ENCODE assay signal across 8 mouse cellular contexts in the genomic region with DNA sequence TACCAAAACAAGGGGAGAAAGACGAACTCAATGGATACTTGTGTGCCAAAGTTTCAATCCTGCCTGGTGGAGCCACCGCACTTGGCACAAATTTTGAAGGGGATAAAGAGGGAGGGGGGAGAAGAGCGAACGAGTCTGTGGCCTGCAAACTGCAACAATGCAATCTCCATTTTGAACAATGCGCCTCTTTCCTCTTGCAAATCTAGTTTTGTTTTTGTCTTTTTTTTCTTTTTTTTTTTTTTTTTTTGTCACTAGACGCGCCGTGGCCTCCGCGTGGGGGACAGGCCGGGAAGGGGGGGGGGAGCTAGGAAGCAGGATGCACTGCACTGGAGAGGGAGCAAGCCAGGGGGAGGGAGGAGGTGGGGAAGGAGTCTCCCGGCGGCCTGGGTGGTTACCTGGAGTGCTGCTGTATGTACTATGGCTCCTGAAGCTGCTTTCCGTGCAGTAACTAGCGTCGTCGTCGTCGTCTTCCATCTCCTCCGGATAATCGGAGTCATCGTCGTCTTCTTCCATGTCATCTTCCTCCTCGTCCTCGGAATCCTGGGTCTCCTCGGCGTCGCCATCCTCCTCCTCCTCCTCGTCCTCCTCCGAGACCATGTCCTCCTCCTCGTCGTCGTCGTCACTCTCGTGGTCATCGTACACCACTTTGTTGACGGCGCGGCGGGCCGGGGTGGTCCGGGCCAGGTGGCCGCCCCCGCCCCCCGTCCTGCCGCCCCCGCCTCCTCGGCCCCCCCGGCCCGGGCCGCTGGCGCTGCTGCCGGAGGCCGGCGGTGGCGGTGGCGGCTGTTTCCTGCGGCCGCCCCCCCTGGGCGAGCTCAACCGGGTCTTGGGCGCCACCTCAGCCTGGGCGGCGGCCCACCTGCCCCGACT. TPM values are rescaled to one million over a fixed set of nuclear protein-coding genes. Genes with fewer than 3 reads are reported as not detected.
A peak's percentile ranks its signal among the peaks of the same experiment; 100 is the strongest.
DNase-seq lines count a peak whose midpoint lies in the region; ATAC-seq and TF ChIP-seq lines count a peak whose summit lies in the region.

No protein-coding gene starts in this region.

- peak overlapping the region; percentile 80 for H3K4me2 ChIP-seq in forebrain, embryonic 15.5 days (replicated peaks)

- H3K27ac ChIP-seq in ES-E14 (ENCODE audit: insufficient read depth, low read depth, low read length, poor library complexity, severe bottlenecking), result peak overlapping the region; percentile 89
- peak overlapping the region; percentile 96 for H3K27ac ChIP-seq in forebrain, embryonic 15.5 days (replicated peaks)

- peak overlapping the region; percentile 85 for H3K9ac ChIP-seq in ES-E14 (ENCODE audit: insufficient read depth, low read depth, low read length, poor library complexity, severe bottlenecking)
- peak overlapping the region; percentile 93 for H3K9ac ChIP-seq in forebrain, embryonic 15.5 days (replicated peaks)

- intact Hi-C loops in heart, postnatal 25 days (cut with DNase I), result no loop called here

- ATAC-seq in forebrain, embryonic 15.5 days (replicated peaks), result peak; percentile 33; the same call in 1 of the 2 replicates

- no peaks in the 10 kb centered on the region for H3K36me3 ChIP-seq in ES-E14 (ENCODE audit: control insufficient read depth, insufficient read depth, low read length, poor library complexity, severe bottlenecking)
- H3K36me3 ChIP-seq in forebrain, embryonic 15.5 days, result no peaks in the 10 kb centered on the region

- DNase-seq in ES-E14 (ENCODE audit: low read depth, low spot score), result no peak
- DNase-seq in cerebellum, adult 11-12 months, result peak; percentile 79
- DNase-seq in heart, postnatal 25 days (ENCODE audit: low spot score), result peak; percentile 48
- DNase-seq in layer of hippocampus, postnatal 10 days (ENCODE audit: low spot score in 2 of 2), result peak; percentile 50 to 61
- peak; percentile 78 for DNase-seq in lung, postnatal 10 days
- peak; percentile 39 for DNase-seq in ovary, postnatal 14 days (ENCODE audit: low spot score)
- DNase-seq in thymus, postnatal 14 days, result peak; percentile 76

- under 1% methylated on average over 45 of the region's 65 CpGs for WGBS in forebrain, embryonic 15.5 days

- peak overlapping the region; percentile 86 to 91 for H3K4me3 ChIP-seq in ES-E14 (ENCODE audit: insufficient read depth in 1 of 2, low read depth in 1 of 2, low read length in 2 of 2, poor library complexity in 1 of 2, severe bottlenecking in 1 of 2)
- H3K4me3 ChIP-seq in forebrain, embryonic 15.5 days, result peak overlapping the region; percentile 72

- no peaks in the 10 kb centered on the region for H3K27me3 ChIP-seq in forebrain, embryonic 15.5 days

- H3K9me3 ChIP-seq in ES-E14 (ENCODE audit: control insufficient read depth, insufficient read depth, low read depth, low read length), result no peaks in the 10 kb centered on the region
- H3K9me3 ChIP-seq in forebrain, embryonic 15.5 days, result no peaks in the 10 kb centered on the region

- H3K4me1 ChIP-seq in ES-E14 (ENCODE audit: control insufficient read depth in 2 of 2, insufficient read depth in 2 of 2, low read length in 2 of 2, poor library complexity in 1 of 2), result peaks cover 2 to 5% of the 10 kb centered on the region in 2 experiments; a peak in 2 of 4 replicates
- peaks cover 31% of the 10 kb centered on the region for H3K4me1 ChIP-seq in forebrain, embryonic 15.5 days

- in situ Hi-C loops in ES-E14 (cut with MboI; ENCODE audit: low sequenced_read_pairs in 2 of 2, unreplicated experiment in 2 of 2), result no loop called here

TF ChIP-seq in ES-E14, 5 proteins besides CTCF, POLR2A, EP300 and RAD21:
- peak; percentile 63; the same call in 1 of the 2 replicates for TF ChIP-seq ZNF384 (IDR thresholded peaks at IDR 0.05; ENCODE audit: low read depth, low read length)
- 0 out of 2 replicates have a peak, but pooled peaks have one; percentile 19 for TF ChIP-seq HCFC1 (IDR thresholded peaks at IDR 0.05; ENCODE audit: borderline replicate concordance, insufficient read depth, low read length)
- TF ChIP-seq MAFK (IDR thresholded peaks at IDR 0.05; ENCODE audit: insufficient read depth, low read depth, low read length), result no peak
- TF ChIP-seq CHD2 (IDR thresholded peaks at IDR 0.05; ENCODE audit: low read depth, low read length), result no peak

RNA-seq across cellular contexts. Expression of gene Bptf, which starts 0.8 kb away (rescaled TPM):
- 81.3 and 86.4 TPM in 2 replicates for total RNA-seq in ES-E14 (2012; rRNA removed)
- polyA plus RNA-seq in forebrain, embryonic 15.5 days (2015; fragmentation: Nextera tagmentation; extraction: Ambion mirVana), result 37.1 and 38.0 TPM in 2 replicates
- 10 to 100 TPM; 27.1 to 31.8 TPM for total RNA-seq in heart, postnatal 25 days (2021)
- 10 to 100 TPM; 66.8 to 68.4 TPM for total RNA-seq in layer of hippocampus, postnatal 10 days (2021)

RNA-seq across cellular contexts. Expression of gene Nol11, which starts 58.1 kb away (rescaled TPM):
- total RNA-seq in ES-E14 (2012; rRNA removed), result 77.0 and 90.4 TPM in 2 replicates
- 53.9 and 55.4 TPM in 2 replicates for polyA plus RNA-seq in forebrain, embryonic 15.5 days (2015; fragmentation: Nextera tagmentation; extraction: Ambion mirVana)
- 10 to 100 TPM; 17.4 to 17.7 TPM for total RNA-seq in heart, postnatal 25 days (2021)
- total RNA-seq in layer of hippocampus, postnatal 10 days (2021), result 10 to 100 TPM; 24.8 to 25.9 TPM
